Mouse (Mus musculus) mouse trophoblast stem cell (cell line): ENCODE measurements around the gene Aatk.

Source experiments
- in situ Hi-C, 2 experiments: fragments of 300-500 bp; cut with MseI, MboI; formaldehyde crosslinking; loops; 2 replicates in 1 of 2; 3 replicates in 1 of 2; pipeline ENCODE4 v1.15.1; 2025

Gene Aatk

DNA sequence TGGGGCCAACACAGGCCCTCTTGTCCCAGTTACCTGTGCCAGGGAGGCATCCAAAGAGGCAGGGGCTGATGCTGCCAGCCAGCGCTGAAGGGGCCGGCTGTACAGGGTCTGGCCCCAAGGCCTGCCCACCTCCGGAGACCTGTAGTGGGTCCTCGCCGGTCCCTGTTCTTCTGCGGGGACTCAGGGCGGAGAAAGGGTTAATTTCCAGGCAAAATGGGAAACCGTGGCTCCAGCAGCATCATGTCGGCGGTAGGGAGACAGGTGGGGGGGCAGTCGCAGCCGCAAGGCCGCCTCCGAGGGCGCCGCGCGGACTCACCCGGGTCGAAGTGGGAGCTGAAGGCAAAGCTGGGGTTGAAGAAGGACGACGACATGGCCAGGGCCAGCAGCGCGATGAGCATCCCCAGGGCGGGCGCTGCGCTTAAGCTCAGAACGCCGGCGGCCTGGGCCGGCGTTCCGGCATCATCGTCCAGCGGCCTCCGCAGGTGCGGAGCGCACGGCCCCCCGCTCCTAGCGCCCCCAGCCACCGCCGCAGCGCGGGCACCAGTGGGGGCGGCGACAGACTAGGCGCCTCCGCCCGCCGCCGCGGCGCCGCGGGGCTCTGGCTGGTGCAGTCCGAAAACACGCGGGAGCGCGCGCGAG lies at the start of gene Aatk:
Gene Aatk, minus strand, starts transcription at position 615 of the 639 bp plus-strand sequence.
- in situ Hi-C loops: no loop called here

DNA sequence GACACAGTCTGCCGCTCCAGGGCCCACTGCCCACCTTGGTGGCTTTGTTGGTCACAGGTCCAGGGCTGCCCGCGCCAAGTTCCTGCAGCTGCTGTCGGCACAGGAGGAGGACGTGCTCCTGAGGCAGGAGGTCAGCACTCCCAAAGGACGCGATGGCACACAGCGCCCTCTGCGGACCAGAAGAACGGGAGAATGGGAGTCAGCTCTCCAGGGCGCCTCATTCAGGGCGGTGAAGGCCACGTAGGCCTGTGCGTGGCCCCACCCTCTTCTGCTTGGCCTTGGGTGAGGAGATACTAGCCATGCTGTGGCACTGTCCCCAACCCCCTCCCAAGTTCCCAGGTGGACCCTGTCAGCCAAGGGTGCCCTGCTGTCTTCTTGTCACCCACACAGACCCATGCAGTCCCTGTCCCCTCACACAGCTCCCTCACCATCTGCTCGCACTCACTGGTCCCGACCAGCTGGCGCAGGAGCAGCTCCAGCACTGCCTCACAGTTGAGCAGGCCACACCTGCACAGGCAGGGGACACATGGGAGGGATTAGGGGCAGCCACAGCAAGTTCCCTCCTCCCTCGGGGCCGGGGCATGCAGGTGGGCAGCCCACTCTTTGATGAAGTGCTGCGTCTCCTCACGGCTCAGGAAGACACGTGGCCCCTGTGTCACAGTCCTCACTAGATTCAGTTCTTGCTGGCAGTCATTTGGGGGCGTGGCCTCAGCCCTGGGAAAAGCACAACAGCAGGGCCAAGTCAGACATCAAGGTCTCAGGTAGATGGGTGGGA lies 46.0 kb upstream of the Aatk start:
- in situ Hi-C loops: no loop called here

DNA sequence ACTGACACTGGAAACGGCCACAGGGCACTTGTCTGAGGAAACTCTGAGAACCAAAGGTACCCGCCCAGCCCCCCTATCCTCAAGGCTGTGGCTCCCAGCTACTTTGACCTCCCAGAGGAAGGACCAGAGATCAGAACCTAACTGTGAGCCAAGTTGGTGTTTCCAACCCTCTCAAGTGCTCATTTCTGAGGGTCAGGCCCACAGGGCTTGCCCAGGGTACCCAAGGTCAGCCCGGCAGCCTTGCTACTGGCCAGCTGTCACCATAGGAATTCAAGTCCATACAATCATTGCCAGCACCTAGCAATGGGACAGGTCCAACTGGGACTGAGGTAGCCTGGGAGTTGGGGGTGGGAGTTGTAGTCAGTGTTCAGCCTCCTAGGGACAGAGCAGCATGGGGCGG lies 43.7 kb upstream of the Aatk start:
- in situ Hi-C loops: no loop called here

DNA sequence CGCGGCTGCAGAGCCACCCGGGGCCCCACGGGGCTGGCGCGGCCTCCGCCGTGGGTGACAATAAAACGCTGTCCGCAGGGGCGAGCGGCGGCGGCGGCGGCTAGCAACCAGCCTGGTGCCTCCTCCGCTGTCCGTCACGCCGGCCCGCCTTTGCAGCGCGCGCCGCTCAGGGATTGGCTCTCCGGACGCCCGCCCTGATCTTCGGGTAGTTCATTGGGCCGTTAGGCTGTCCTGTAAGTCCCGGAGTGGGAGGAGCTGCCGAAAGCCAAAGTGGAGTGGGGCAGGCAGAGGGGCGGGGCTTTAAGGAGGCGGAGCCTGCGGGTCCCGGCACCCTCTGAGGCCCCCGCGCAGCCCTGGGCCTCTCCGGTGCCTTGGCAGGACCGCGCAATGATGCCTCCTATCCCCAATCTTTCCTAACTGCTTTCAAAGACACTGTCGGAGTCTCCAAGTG lies 39.8 kb upstream of the Aatk start, which contains the start of gene Cep131:
Gene Cep131, minus strand, starts transcription at position 126 of the 451 bp plus-strand sequence.
- in situ Hi-C loops: no loop called here

DNA sequence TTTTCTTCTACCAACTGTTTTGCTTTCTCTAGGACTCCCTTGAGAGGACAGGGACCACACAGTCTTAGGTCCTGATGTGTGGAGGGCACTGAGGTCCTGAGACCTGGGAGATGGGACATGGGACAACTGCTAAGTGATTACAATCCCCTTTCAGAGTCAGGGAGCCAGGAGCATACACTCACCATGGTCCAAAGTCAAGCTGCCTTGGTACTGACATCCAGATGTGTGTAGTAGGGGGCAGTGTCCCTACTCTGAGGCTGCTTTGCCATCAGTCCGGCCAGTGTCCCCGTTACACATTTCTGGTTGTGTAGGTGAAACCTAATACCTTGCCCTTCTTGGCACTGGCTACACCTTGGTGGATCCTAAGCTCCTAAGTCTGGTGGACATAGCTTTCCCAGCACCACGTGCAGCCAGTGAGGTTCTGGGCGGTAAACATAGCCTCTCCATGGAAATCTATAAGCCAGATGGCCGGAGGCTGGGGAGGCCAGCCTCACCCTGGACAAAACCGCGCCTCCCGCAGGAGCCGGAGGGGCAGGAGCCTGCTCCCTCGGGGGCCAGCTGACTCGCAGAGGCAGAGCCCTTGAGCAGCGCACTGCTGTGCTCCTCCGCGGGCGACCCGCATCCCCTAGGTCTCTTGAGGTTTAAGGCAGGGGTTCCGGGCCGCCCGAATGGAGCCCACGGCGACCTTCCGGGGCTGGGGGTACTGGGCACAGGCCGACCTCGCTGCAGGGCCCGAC lies 39.1 kb upstream of the Aatk start:
- in situ Hi-C loops: no loop called here

DNA sequence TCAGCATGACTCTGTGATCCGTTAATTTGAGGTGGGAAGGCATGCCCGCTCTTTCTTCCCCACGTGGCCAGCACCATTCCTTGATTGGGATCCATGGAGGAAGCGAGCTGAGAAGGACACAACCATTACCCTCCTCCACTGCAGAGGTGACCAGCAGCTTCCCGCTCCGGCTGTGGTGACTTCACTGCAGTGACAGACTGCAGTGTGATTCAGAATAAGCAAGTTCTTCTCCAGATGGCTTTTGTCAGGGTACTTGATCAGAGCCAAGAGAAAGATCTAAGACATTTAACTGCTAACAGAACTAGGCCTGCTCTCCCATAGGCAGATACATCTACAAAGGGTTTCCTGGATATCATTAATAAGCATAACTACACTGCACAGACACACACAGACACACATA lies 33.3 kb upstream of the Aatk start:
- in situ Hi-C loops: no loop called here

DNA sequence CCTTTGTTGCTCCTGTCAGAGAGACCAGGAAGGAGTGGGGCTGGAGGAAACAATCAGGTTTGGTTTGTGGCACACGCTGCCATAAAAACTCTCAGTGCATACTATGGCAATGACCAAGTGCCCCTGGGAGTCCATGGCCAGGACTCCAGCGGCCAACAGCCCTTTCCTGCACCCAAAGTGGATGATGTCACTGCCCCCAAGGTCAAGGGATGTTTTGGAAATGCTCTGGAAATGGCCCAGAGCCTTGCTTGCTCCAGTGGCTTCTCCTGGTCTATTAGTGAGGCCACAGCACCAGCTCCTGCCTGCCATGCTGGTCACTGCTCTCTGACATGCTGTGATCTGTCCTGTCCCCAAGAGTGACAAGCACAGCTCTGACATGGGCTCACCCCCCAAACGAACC lies 29.2 kb upstream of the Aatk start:
- in situ Hi-C loops: no loop called here

DNA sequence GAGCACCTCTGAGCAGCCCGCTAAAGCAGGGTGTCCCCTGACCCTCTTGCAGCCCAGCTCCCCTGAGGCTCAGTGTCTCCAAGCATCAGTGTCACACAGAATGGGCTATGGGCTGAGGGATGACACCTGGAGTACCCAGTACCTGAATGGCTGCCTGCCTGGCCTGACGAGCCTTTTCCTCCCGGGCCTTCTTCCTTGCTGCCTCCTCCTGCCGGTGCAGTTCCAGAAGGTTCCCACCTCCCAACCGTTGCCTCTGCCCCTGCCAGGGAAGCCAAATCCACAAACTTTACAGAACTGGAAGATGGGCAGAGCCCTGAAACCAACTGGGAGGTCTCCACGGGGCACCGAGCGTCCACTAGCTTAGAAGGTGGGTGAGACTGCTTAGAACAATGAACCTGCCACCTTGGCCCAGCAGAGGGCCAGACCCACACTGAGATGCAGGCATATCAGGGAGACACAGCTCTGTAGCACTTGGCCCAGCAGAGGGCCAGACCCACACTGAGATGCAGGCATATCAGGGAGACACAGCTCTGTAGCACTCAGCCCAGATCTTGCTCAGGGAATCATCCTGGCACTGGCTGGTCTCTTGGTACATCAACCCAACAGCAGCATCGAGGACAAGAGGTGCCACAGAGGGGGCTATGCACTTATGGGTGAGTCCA lies 26.1 kb upstream of the Aatk start:
- in situ Hi-C loops: no loop called here

DNA sequence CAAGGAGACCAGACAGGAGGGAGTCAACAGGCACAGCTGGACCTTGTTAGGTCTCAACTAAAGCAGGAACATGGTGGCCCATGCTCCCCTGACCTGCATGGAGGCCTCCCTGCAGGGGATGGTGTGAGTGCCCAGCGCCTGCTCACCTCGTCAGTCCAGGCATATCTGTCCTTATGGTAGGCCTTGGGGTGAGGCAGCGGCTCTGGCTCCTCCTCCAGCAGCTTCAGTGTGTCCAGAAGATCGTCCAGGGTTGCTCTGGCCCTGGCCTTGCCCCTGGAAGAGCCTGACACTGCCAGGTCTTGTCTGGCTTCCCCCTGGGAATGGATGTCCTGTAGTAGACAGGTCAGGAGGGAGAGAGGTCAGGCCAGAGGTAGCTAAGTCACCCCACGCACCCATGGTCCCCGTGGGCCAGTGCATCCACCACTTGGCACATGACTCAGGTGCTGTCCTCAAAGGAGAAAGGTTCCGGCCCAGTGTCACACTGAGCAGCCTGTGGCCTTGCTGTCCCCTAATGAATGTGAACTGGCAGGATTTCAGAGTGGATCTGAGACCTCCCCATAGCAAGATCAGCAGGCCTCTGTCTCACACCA lies 24.9 kb upstream of the Aatk start:
- in situ Hi-C loops: no loop called here

DNA sequence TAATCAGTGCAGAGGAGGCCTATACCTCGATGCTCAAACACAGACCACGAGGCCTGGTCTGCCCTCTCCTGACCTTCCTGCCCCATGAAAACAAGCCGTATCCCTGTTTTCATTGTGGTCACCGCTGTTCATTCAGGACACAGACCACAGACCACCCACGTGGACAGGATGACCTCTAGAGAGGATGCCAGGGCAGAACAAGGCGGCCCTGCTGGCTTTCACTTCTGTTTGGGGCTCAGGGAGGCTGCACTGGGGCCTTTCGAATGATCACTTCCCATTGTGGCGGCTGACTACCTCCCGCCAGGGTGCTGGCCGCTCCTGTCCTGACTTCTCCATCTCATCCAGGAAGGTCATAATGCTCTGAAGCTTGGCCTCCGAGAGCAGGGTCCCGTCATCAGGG lies 24.1 kb upstream of the Aatk start:
- in situ Hi-C loops: no loop called here

DNA sequence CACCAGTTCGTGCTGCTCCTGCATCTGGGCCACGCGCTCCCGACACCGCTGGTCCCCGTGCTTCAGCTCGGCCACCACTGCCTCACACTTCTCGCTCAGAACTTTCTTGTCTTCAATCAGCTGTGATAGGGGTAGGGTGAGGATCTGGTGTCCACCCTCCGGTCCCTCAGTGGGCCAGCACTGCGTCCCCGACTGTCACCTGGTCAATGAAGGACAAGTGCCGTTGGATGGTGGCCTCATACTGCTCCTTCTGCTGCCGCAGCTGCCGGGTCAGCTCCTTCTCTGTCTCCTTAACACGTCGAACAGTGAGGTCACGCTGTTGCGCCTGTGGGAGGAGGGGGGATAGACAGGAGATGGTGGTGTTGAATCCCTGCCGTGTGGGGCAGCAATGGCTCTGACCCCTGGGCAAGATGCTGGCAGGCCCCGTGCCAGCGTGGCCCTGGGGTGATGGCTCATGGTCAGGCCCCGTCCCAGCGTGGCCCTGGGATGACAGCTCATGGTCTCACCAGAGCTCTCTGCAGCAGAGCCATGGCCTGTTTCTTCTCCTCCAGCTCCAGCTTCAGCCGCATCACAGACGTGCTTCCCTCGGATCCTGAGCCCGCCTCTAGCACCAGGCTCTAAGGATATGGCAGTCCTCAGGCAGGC lies 23.4 kb upstream of the Aatk start:
- in situ Hi-C loops: no loop called here

DNA sequence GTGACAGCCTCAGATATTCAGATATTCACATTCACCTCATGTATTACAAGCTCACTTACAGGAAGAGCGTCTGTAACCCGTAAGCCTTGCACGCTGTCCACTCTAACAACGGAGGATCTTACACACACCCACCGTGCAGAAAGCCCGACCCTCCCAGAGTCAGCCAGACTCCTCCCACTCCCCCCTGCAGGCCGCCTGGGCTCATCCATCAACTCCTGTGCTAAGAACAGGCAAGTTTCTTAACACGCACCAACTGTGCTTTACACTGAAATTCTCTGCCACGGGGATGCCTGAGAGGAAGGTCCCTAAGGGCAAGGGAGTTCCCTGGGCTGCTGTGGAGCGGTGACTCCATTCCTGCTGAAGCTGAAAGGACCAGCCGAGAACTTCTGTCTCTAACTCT lies 22.3 kb upstream of the Aatk start:
- in situ Hi-C loops: no loop called here

DNA sequence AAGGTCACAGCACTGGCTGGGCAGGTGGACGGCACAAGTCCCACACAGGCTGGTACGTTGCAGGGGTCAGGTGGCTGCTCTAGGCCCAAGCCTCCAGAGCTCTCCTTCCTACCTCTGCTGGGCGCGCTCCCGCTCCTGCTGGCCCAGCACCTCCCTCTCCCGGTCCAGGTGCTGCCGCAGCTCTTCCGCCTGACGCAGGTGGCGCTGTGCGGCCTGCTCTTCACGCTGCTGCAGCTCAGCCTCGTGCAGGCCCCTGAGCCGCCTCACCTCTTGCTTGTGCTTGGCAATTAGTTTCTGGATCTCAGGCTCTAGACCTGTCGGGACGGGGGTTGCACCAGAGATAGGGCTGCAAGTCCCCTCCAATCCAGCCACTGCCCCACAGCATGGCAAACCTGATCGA lies 20.9 kb upstream of the Aatk start:
- in situ Hi-C loops: no loop called here

DNA sequence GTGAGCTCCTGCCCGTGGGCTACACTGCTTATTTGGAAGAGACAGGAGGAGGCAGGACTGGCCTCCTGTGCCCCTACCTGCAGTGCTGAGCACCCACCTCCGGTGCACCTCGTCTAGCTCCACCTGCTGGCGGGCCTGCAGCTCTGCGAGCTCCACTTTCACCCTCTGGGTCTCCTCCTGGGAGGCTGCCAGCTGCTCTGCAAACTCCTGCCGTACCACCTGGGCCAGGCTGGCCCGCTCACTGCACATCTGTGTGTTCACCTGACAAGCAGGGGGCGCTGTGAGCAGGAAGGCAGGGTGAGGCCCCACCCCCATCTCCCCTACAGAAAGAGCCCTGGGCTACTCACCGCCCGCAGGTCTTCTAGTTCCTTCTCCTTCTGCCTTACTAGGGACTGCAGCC lies 18.3 kb upstream of the Aatk start:
- in situ Hi-C loops: no loop called here

DNA sequence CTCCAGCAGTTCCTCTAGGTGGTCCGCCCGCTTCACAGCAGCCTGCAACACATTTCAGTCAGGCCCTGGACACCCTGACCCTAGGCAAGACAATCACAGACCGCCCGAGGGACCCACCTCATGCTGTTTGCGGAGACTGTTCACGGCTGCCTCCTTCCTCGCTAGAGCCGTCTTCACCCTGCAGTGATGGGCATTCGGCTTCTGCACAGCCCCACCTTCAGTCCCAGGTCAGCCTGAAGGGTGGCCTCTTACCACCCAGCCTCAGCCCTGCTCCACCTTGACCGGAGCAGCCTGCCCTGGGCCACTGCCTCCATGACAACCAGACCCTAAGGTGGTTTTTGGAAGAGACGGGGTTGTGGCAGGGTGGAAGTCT lies 17.7 kb upstream of the Aatk start:
- in situ Hi-C loops: no loop called here

DNA sequence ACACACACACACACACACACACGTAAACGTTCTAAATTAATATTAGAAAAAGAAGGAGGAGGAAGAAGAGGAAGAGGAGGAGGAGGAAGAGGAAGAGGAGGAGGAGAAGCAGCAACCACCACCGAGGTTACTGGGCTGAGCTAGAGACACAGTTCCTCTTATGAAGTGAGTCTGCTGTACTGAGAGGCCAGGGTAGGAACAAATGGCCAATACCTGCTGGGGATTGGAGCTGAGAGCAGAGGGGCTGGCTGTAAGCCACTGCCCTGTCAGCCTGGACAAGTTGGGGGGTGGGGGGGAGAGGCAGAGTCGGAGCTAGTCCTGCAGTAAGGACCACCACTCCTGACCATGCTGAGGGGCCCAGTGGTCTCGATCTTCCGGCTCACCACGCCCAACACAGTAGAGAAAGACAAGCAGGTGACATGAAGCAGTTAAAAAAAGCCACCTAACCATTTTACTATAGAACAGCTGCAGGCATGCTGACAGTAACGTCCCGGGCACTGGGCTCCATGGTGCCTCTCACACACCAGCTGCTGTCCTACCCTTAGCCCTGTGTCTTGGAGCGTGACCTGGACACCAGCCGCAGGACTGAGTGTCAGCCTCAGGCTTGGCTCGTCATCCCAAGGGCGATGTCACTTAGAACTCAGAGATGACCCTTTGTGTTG lies 17.2 kb upstream of the Aatk start:
- in situ Hi-C loops: no loop called here

DNA sequence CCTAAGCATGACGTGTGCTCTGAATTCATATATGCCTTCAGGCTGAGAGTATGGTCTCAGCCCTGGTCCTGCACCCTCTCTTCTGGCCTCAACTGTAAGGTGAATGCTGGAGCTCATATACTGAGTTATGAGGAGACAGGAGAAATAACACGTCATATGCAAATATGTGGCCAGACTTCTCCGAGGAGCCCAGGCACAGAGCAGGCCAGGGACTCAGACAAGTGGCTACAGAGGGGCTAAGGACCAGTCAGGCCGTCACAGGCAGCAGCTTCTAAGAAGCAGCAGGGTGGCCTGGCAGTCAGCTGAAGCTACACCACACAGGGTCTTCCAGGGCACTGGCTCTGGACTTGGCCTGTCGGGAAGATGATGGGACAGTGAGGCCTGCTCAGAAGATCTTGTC lies 16.4 kb upstream of the Aatk start:
- in situ Hi-C loops: no loop called here

DNA sequence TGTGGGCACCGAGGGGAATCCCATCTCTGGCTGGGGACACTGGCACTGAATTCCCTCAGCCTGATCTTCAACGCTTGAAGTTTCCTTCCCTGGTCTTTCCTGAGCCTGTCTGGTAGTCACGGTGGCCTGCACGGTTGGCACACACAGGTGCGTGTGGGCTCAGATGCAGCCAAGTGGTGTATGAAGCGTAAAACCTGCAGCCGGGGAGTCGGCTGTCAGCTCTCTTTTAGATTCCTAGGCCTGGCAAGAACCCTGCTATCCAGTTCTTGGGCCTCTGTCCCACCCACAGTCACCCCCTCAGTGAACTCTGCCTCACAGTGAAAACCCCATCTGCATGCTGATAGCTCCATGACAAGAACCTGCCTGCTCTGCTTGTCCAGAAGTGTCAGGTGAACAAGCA lies 13.7 kb upstream of the Aatk start:
- in situ Hi-C loops: no loop called here

DNA sequence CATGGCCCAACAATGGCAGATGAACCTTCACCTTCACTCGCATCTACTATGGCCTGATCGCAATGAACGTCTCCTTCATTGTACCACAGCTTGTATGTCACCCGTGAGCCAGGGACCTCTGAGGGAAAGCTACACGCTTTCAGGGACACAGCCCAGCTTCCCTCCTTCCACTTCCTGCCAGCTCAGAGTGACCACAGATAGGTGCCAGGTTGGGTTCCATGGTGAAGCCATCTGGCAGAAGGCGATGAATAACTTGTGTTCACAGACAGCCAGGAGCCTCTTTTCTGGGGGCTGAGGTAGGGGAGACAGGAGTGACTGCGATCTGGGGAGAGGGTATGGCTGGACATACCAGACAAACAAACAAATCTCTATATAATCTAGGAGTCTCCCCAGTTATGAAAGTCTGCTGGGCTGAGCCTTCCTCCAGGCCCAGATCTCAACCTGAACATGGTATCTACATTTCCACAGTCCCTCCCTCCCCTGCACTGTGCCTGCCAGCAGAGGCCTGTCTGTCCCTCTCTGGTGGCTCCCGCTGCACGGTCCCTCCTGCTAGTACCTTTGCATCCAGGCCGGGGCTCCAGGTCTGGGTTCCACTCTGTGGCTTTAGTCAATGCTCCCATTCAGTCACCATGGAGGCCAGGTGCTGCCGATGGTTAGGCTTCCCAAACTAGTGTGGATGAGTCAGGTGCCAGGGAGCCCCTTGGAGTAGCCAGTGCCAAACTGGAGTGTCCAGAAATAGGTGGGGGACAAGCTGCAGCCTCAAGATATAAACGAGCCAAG lies 9.2 kb upstream of the Aatk start:
- in situ Hi-C loops: no loop called here

DNA sequence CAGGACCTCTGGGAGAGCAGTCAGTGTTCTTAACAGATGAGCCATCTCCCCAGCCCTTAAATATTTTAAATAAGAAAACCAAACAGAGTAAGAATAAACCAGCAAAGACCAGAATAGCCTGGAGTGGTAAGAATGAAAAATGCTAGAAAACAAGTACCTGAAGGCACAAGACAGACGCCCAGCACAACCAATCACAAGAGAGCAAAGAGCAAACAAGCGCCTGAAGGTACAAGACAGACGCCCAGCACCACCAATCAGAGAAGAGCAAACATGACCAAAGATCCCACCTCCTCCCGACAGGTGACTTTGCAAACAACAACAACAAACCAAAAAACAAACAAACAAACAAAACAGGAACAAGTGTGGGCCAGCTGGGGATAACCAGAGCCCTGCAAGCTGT lies 6.9 kb upstream of the Aatk start:
- in situ Hi-C loops: no loop called here
